Mouse (Mus musculus) kidney, postnatal 0 days (tissue): ENCODE measurements around the gene Rffl. TPM values are rescaled to one million over a fixed set of nuclear protein-coding genes. Genes with fewer than 3 reads are reported as not detected.
A peak's percentile ranks its signal among the peaks of the same experiment; 100 is the strongest.

Source experiments
- ATAC-seq: fragments of 200-750 bp; cut with Nextera tagmentation; replicated peaks from 2 replicates; pipeline ENCODE4 v1.8.0; 2017; ENCODE audit warnings: low read depth, moderate number of reproducible peaks, moderate TSS enrichment, moderate library complexity; ENCODE audit not compliant: low FRiP score
- DNase-seq: peaks from one replicate; pipeline ENCODE4 v3.0.0-alpha.2; 2016; ENCODE audit warnings: low spot score
- H3K27ac ChIP-seq: fragments of 300-500 bp; sonication (generic); 2 replicates; pipeline ENCODE4 v1.5.1; 2014; ENCODE audit warnings: mild to moderate bottlenecking
- H3K27me3 ChIP-seq: fragments of 300-500 bp; sonication (generic); 2 replicates; pipeline ENCODE4 v1.6.1; 2014; ENCODE audit warnings: low read length, mixed read lengths; ENCODE audit not compliant: insufficient read depth
- H3K36me3 ChIP-seq: fragments of 300-500 bp; sonication (generic); 2 replicates; pipeline ENCODE4 v1.6.1; 2014; ENCODE audit warnings: low read length, mixed read lengths; ENCODE audit not compliant: insufficient read depth
- H3K4me1 ChIP-seq: fragments of 300-500 bp; sonication (generic); replicated peaks from 2 replicates; pipeline ENCODE4 v1.6.1; 2014; ENCODE audit warnings: antibody characterized with exemption, low read length, mixed read lengths; ENCODE audit not compliant: insufficient read depth
- H3K4me2 ChIP-seq: fragments of 300-500 bp; sonication (generic); 2 replicates; pipeline ENCODE4 v1.6.1; 2014; ENCODE audit warnings: mild to moderate bottlenecking, low read length, moderate library complexity, mixed read lengths
- H3K4me3 ChIP-seq: fragments of 300-500 bp; sonication (generic); replicated peaks from 2 replicates; pipeline ENCODE4 v1.5.1; 2014; ENCODE audit warnings: low read depth, low read length
- H3K9ac ChIP-seq: fragments of 300-500 bp; sonication (generic); 2 replicates; pipeline ENCODE4 v1.6.1; 2014; ENCODE audit warnings: low read depth, low read length
- H3K9me3 ChIP-seq: fragments of 300-500 bp; sonication (generic); replicated peaks from 2 replicates; pipeline ENCODE4 v1.6.1; 2016; ENCODE audit warnings: low read length, inconsistent platforms, mixed read lengths
- CTCF ChIP-seq: IDR thresholded peaks from 2 replicates; pipeline ENCODE4 v1.5.1; 2016; ENCODE audit warnings: antibody characterized with exemption, low read depth, mild to moderate bottlenecking, moderate library complexity
- WGBS: fragments of 180-500 bp; shearing (Covaris S2); extraction: QIAGEN DNeasy Blood & Tissue Kit; methylation state at CpG from one replicate; pipeline ENCODE4 v1.1.7; 2014; 5-methylcytosine and 5-hydroxymethylcytosine counted together
- polyA plus RNA-seq: library from polyadenylated mRNA; unstranded; fragments of >200 nt; fragmentation: Nextera tagmentation; extraction: Ambion mirVana; gene quantifications from 2 replicates; pipeline ENCODE4 v1.2.1, GENCODE M21; 2015

The Rffl gene
- polyA plus RNA-seq, 1 experiment from 2014 or later = 21.7 TPM

DNA sequence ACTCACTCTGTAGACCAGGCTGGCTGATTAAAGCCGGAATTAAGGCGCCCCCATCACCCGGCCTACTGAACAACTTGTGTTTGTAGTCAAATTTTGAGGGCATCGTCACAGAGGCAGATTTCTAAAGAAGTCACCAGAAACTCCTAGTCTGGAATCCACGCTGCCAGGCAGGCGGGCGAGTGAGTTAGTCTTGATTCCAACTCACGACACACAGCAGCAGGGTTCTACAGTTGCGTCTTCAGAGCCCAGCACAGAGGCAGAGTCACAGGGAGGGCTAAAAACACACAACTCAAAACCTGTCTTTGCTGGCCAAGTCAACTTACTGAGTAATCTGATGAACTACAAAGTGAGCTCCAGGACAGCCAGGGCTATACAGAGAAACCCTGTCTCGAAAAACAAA lies 18.5 kb downstream of the Rffl start:
- Histone ChIP-seq H3K9ac (no peak overlapping the region), H3K4me1 (peaks cover 14% of the 10 kb centered on the region; the same call in 1 of the 2 replicates), H3K9me3 (no peaks in the 10 kb centered on the region), H3K27me3 (no peaks in the 10 kb centered on the region), H3K27ac (no peak overlapping the region), H3K4me3 (no peak overlapping the region), H3K4me2 (no peak overlapping the region), H3K36me3 (no peaks in the 10 kb centered on the region)
- 83% methylated on average over 10 of the region's 10 CpGs for WGBS
- DNase-seq (no peak), ATAC-seq (no peak)
- no peak for TF ChIP-seq CTCF

DNA sequence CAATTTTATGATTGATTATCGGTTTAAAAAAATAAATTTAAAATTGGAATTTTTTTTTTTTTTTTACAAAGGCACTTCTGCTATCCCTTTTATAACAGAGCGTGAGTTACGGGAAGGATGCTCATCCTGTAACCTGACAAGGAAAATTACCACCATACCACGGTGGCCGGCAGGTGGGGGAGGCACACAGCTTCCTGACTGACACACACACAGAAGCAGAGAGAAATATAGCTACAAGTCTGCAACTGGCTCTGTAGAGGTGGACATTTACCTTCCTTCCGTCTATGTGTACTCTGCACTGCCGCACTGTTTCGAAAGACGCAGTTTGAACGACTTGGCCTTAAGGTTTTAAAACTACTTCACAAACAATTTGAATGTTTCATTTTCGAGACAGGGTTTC lies 18.9 kb downstream of the Rffl start:
- 73% methylated on average over 11 of the region's 11 CpGs for WGBS
- H3K36me3 ChIP-seq = no peaks in the 10 kb centered on the region
- H3K4me3 ChIP-seq = no peak overlapping the region

DNA sequence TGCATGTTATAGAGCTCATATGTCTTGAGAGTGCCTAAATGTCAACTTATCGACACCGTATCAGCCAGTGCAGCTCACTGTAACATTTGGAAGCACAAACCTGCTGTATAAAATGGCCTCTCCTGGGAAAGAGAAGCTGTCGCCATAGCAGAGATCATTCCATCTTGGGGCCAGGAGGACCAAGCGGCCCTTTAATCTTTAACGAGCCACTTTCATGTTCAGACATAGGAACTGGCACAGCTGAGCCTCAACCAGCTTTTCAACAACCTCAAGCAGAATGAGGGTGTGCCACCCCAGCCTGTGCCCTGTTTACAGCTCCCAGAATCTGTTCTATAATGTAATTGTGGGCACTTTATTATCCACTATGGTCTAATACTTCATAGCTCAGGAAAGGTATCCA lies 20.8 kb downstream of the Rffl start:
- H3K27ac ChIP-seq = peak overlapping the region; percentile 20

More for the DNA sequence above, 18.9 kb downstream of the Rffl start:
- no peak overlapping the region for H3K27ac ChIP-seq
- H3K9ac ChIP-seq = no peak overlapping the region
- ATAC-seq = no peak
- no peaks in the 10 kb centered on the region for H3K9me3 ChIP-seq
- H3K4me1 ChIP-seq = peaks cover 18% of the 10 kb centered on the region
- DNase-seq = no peak
- H3K4me2 ChIP-seq = no peak overlapping the region
- no peak for TF ChIP-seq CTCF
- H3K27me3 ChIP-seq = no peaks in the 10 kb centered on the region

DNA sequence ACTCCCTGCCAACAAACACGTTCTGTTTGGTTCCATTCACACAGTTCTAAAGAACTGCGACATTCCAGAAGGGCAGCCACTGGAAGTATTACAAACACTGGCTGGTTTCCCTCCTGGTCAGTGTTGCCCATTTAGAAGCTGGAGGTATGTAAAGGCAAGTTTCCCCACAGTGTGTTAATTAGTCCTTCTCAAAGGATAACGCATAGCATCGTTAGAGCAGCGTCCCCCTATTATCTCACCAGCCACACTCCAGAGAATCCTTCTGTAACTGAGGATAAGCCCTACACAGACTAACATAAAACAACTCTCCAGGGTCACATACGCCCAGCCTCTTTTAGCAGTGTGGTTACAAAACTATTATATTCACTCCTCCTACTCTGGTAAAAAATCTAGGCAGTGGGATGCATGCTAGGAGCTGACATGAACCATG lies 23.4 kb downstream of the Rffl start:
- Histone ChIP-seq H3K9ac (no peak overlapping the region), H3K4me3 (no peak overlapping the region), H3K4me2 (0 out of 2 replicates have a peak overlapping the region, but pooled peaks have one; percentile 6), H3K36me3 (no peaks in the 10 kb centered on the region; the same call in 1 of the 2 replicates), H3K27me3 (no peaks in the 10 kb centered on the region), H3K4me1 (peaks cover 38% of the 10 kb centered on the region), H3K9me3 (no peaks in the 10 kb centered on the region), H3K27ac (peak overlapping the region; percentile 76)
- ATAC-seq = no peak
- 29% methylated on average over 6 of the region's 6 CpGs for WGBS
- no peak for TF ChIP-seq CTCF
- DNase-seq = no peak

More for the DNA sequence above, 20.8 kb downstream of the Rffl start:
- peak overlapping the region; percentile 2; the same call in 1 of the 2 replicates for H3K4me2 ChIP-seq
- WGBS = 40% methylated on average over 5 of the region's 5 CpGs
- ATAC-seq (no peak), DNase-seq (no peak)
- H3K4me3 ChIP-seq = no peak overlapping the region
- no peaks in the 10 kb centered on the region for H3K27me3 ChIP-seq
- no peaks in the 10 kb centered on the region for H3K9me3 ChIP-seq
- peaks cover 33% of the 10 kb centered on the region for H3K4me1 ChIP-seq
- no peak overlapping the region for H3K9ac ChIP-seq
- no peak for TF ChIP-seq CTCF
- no peaks in the 10 kb centered on the region for H3K36me3 ChIP-seq

DNA sequence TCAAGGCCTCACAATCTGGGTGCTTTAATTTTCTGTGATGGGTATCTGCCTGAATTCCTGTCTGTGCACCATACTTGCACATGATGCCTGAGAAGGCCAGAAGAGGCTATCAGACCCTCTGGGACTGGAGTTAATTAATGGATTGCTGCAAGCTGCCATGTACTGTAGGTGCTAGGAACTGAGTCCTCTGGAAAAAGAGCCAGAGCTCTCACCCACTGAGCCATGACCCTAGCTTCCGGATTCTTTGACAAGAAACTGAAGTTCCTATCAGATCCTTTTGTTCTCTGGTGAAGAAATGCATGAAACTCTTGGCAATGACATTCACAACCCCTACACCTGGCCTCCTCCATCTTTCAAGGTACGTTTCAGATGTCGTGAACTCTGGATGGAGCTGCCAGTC lies 24.1 kb downstream of the Rffl start:
- H3K4me2 ChIP-seq = no peak overlapping the region
- no peaks in the 10 kb centered on the region; the same call in 1 of the 2 replicates for H3K36me3 ChIP-seq
- ATAC-seq (no peak), DNase-seq (no peak)
- no peak overlapping the region for H3K4me3 ChIP-seq
- 57% methylated on average over 3 of the region's 3 CpGs for WGBS
- H3K9me3 ChIP-seq = no peaks in the 10 kb centered on the region
- H3K9ac ChIP-seq = no peak overlapping the region
- peaks cover 38% of the 10 kb centered on the region for H3K4me1 ChIP-seq
- no peak for TF ChIP-seq CTCF
- peak overlapping the region; percentile 76 for H3K27ac ChIP-seq
- H3K27me3 ChIP-seq = no peaks in the 10 kb centered on the region

DNA sequence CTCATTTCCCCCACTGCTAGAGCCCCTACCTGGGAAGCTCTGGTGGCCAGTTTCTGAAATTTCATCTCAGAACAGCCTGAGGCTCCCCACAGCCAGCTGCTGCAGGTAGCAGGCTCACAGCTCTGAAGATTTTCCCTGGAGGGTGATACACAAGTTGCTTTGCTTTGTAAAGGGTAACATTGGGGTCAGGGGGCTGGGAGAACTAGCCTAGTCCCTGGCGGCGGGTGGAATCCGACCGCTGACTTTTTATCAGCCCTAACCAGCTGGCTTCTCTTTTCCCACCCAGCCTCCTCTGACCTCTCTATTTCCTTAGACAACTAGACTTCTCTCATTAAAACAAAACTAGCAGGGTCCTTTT lies 25.0 kb downstream of the Rffl start:
- WGBS = 29% methylated on average over 4 of the region's 4 CpGs
- H3K4me1 ChIP-seq = peaks cover 38% of the 10 kb centered on the region
- DNase-seq (no peak), ATAC-seq (no peak)
- H3K27ac ChIP-seq = 0 out of 2 replicates have a peak overlapping the region, but pooled peaks have one; percentile 37
- no peak overlapping the region for H3K4me3 ChIP-seq
- no peak for TF ChIP-seq CTCF
- H3K9ac ChIP-seq = no peak overlapping the region
- no peaks in the 10 kb centered on the region; the same call in 1 of the 2 replicates for H3K36me3 ChIP-seq
- H3K9me3 ChIP-seq = no peaks in the 10 kb centered on the region
- H3K4me2 ChIP-seq = peak overlapping the region; percentile 19; the same call in 1 of the 2 replicates
- H3K27me3 ChIP-seq = no peaks in the 10 kb centered on the region
